Mouse (Mus musculus) left cerebral cortex, postnatal 36 days (tissue): ENCODE results near the gene 2810004N23Rik. TPM values are rescaled to one million over a fixed set of nuclear protein-coding genes. Genes with fewer than 3 reads are reported as not detected.
"Not testable (repeated sequence)": the region's sequence is repeated elsewhere in the genome, so short reads cannot be mapped to it uniquely, and the experiment has no call there.

ENCODE experiments used
- DNase-seq, 2 experiments: peaks; one replicate each; pipeline ENCODE4 v3.0.0; 2021 to 2022; ENCODE audit warnings: low spot score in 2 of 2, mixed read lengths in 1 of 2
- intact Hi-C: fragments of 180-260 bp; cut with DNase I; formaldehyde crosslinking; loops from one replicate; pipeline ENCODE4 v1.15.1; 2025
- total RNA-seq, 2 experiments: library from RNA; stranded (reverse); gene quantifications; 2 replicates each; pipeline ENCODE4 v1.2.3; 2021

The 2810004N23Rik gene
- total RNA-seq, 2 experiments from 2014 or later: 19.6 to 20.9 TPM

GRCm38 (mm10) chr8:124869708-124870107, 6.8 kb upstream of the 2810004N23Rik start:
- intact Hi-C loops: no loop called here
- DNase-seq: no peak

GRCm38 (mm10) chr8:124867126-124867525, 4.2 kb upstream of the 2810004N23Rik start:
- intact Hi-C loops: no loop called here
- DNase-seq: no peak

GRCm38 (mm10) chr8:124866669-124867068, 3.7 kb upstream of the 2810004N23Rik start:
- DNase-seq: no peak
- intact Hi-C loops: no loop called here

- intact Hi-C loops: no loop called here
- no peak for DNase-seq
These were observed 809 bp upstream of the 2810004N23Rik start for GRCm38 (mm10) chr8:124863729-124864128.

- intact Hi-C loops: no loop called here
These were observed 300 bp upstream of the 2810004N23Rik start for GRCm38 (mm10) chr8:124863163-124863677.

GRCm38 (mm10) chr8:124860188-124860587, 2.7 kb downstream of the 2810004N23Rik start:
- intact Hi-C loops: no loop called here
- no peak for DNase-seq

More at GRCm38 (mm10) chr8:124863163-124863677, 300 bp upstream of the 2810004N23Rik start:
- no peak for DNase-seq

GRCm38 (mm10) chr8:124859466-124859865, 3.5 kb downstream of the 2810004N23Rik start:
- intact Hi-C loops: no loop called here
- no peak for DNase-seq

GRCm38 (mm10) chr8:124853511-124853910, 9.4 kb downstream of the 2810004N23Rik start:
- no peak for DNase-seq
- intact Hi-C loops: no loop called here

- no peak for DNase-seq
- intact Hi-C loops: no loop called here
These were observed 17.3 kb downstream of the 2810004N23Rik start for GRCm38 (mm10) chr8:124845573-124845972.

- intact Hi-C loops: no loop called here
- no peak for DNase-seq
These were observed 17.8 kb downstream of the 2810004N23Rik start for GRCm38 (mm10) chr8:124845131-124845530.

- DNase-seq, intact Hi-C loops: not testable (repeated sequence)
These were observed 20.0 kb downstream of the 2810004N23Rik start for GRCm38 (mm10) chr8:124842929-124843328.

- intact Hi-C loops: no loop called here
- DNase-seq: no peak
These were observed 21.1 kb downstream of the 2810004N23Rik start for GRCm38 (mm10) chr8:124841775-124842174.

GRCm38 (mm10) chr8:124840900-124841299, 22.0 kb downstream of the 2810004N23Rik start:
- intact Hi-C loops: no loop called here

GRCm38 (mm10) chr8:124839371-124839770, 23.5 kb downstream of the 2810004N23Rik start:
- intact Hi-C loops: no loop called here
- no peak for DNase-seq

More at GRCm38 (mm10) chr8:124840900-124841299, 22.0 kb downstream of the 2810004N23Rik start:
- DNase-seq: no peak

- intact Hi-C loops: no loop called here
- DNase-seq: no peak
These were observed 25.0 kb downstream of the 2810004N23Rik start for GRCm38 (mm10) chr8:124837956-124838355.

- no peak for DNase-seq
These were observed 26.0 kb downstream of the 2810004N23Rik start for GRCm38 (mm10) chr8:124836907-124837306.

GRCm38 (mm10) chr8:124836273-124836672, 26.6 kb downstream of the 2810004N23Rik start:
- DNase-seq: no peak
- intact Hi-C loops: no loop called here

More at GRCm38 (mm10) chr8:124836907-124837306, 26.0 kb downstream of the 2810004N23Rik start:
- intact Hi-C loops: no loop called here

- intact Hi-C loops: no loop called here
- no peak for DNase-seq
These were observed 27.1 kb downstream of the 2810004N23Rik start for GRCm38 (mm10) chr8:124835848-124836247.

- intact Hi-C loops: no loop called here
- no peak for DNase-seq
These were observed 29.3 kb downstream of the 2810004N23Rik start for GRCm38 (mm10) chr8:124833430-124834205.

GRCm38 (mm10) chr8:124831941-124832340, 31.0 kb downstream of the 2810004N23Rik start:
- no peak for DNase-seq
- intact Hi-C loops: no loop called here

GRCm38 (mm10) chr8:124831531-124831930, 31.4 kb downstream of the 2810004N23Rik start:
- no peak for DNase-seq
- intact Hi-C loops: no loop called here
